Mouse (Mus musculus): ENCODE measurements at regions not wholly inside any gene's neighbourhood (a gene's known extent, or its start where the extent isn't known, plus 50 kb on each side); places are given as distances from the start of the nearest gene placed in this dataset.

DNA sequence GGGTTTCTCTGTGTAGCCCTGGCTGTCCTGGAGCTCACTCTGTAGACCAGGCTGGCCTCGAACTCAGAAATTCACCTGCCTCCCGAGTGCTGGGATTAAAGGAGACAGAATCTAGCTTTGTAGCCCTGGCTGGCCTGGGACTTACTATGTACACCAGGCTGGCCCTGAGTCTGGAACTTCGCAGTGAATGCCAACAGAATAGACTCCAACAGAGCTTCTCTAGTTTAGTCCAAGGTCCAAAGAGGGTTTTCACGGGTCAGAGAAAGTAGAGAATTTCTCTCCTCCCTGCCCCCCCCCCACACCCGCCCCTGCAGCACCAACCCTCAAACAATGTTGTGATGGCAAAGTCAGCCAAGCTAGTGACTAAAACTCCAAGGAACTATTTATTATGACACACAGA, 58.1 kb upstream of the Osbpl8 start:
- TF ChIP-seq CTCF (IDR thresholded peaks at IDR 0.05; ENCODE audit: low read depth, low read length) = no peak
- no peak for TF ChIP-seq POLR2AphosphoS5 (IDR thresholded peaks at IDR 0.05; ENCODE audit: insufficient replicate concordance, low read depth, low read length)
- TF ChIP-seq TAL1 (conservative IDR thresholded peaks at IDR 0.05; ENCODE audit: low read depth, low read length) = no peak
- TF ChIP-seq GATA2 (IDR thresholded peaks at IDR 0.05; ENCODE audit: borderline replicate concordance, low read depth, low read length) = no peak
- no peak for TF ChIP-seq GATA1 (IDR thresholded peaks at IDR 0.05; ENCODE audit: borderline replicate concordance, low read length)
